Mouse (Mus musculus) hindbrain, embryonic 14.5 days (tissue): ENCODE measurements around the gene Dact3. TPM values are rescaled to one million over a fixed set of nuclear protein-coding genes. Genes with fewer than 3 reads are reported as not detected.

Experiments used
- ATAC-seq: fragments of 200-750 bp; cut with Nextera tagmentation; 2 replicates; pipeline ENCODE4 v1.8.0; 2017; ENCODE audit warnings: moderate number of reproducible peaks, mild to moderate bottlenecking, moderate TSS enrichment, moderate library complexity; ENCODE audit not compliant: low FRiP score
- DNase-seq: peaks from one replicate; pipeline ENCODE4 v3.0.0-alpha.2; 2015; ENCODE audit warnings: low spot score
- H3K27ac ChIP-seq: fragments of 300-500 bp; sonication (generic); 2 replicates; pipeline ENCODE4 v1.5.1; 2014; ENCODE audit warnings: mild to moderate bottlenecking, moderate library complexity
- H3K27me3 ChIP-seq: fragments of 300-500 bp; sonication (generic); 2 replicates; pipeline ENCODE4 v1.6.1; 2014; ENCODE audit warnings: mild to moderate bottlenecking, low read length, mixed read lengths; ENCODE audit not compliant: control insufficient read depth, insufficient read depth
- H3K36me3 ChIP-seq: fragments of 300-500 bp; sonication (generic); replicated peaks from 2 replicates; pipeline ENCODE4 v1.6.1; 2014; ENCODE audit not compliant: control insufficient read depth, insufficient read depth
- H3K4me1 ChIP-seq: fragments of 300-500 bp; sonication (generic); replicated peaks from 2 replicates; pipeline ENCODE4 v1.6.1; 2014; ENCODE audit warnings: antibody characterized with exemption, low read length, mixed read lengths; ENCODE audit not compliant: control insufficient read depth, insufficient read depth
- H3K4me2 ChIP-seq: fragments of 300-500 bp; sonication (generic); replicated peaks from 2 replicates; pipeline ENCODE4 v1.6.1; 2014; ENCODE audit warnings: mild to moderate bottlenecking, moderate library complexity
- H3K4me3 ChIP-seq: fragments of 300-500 bp; sonication (generic); replicated peaks from 2 replicates; pipeline ENCODE4 v1.5.1; 2014; ENCODE audit warnings: mild to moderate bottlenecking, low read length
- H3K9ac ChIP-seq: fragments of 300-500 bp; sonication (generic); 2 replicates; pipeline ENCODE4 v1.6.1; 2014
- H3K9me3 ChIP-seq: fragments of 300-500 bp; sonication (generic); 2 replicates; pipeline ENCODE4 v1.6.1; 2016; ENCODE audit warnings: low read length; ENCODE audit not compliant: control insufficient read depth
- WGBS: fragments of 180-500 bp; shearing (Covaris S2); extraction: QIAGEN DNeasy Blood & Tissue Kit; methylation state at CpG from one replicate; pipeline ENCODE4 v1.1.7; 2014; 5-methylcytosine and 5-hydroxymethylcytosine counted together
- polyA plus RNA-seq: library from polyadenylated mRNA; unstranded; fragments of >200 nt; fragmentation: Nextera tagmentation; extraction: Ambion mirVana; gene quantifications from 2 replicates; pipeline ENCODE4 v1.2.1, GENCODE M21; 2014

Gene Dact3
- polyA plus RNA-seq, 1 experiment from 2014 or later: 5.8 TPM

- peaks cover 19% of the 10 kb centered on the region for H3K4me1 ChIP-seq
- WGBS: 97% methylated on average over 9 of the region's 9 CpGs
These were observed 2.6 kb upstream of the Dact3 start for GRCm38 (mm10) chr7:16872478-16872877.

DNA sequence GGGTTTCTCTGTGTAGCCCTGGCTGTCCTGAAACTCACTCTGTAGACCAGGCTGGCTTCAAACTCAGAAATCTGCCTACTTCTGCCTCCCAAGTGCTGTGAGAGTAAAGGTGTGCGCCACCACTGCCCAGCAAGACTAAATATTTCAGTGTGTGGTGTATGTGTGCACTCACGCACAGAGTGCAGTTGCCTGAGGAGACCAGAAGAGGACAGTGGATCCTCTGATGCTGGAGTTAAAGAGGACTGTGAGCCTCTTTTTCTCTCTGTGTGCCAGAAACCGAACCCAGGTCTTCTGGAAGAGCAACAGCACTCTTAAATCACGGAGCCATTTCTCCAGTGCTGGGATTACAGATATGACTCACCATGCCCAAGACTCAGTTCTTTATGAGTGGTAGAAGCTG, 1.7 kb upstream of the Dact3 start:
- no peaks in the 10 kb centered on the region for H3K9me3 ChIP-seq
- no peaks in the 10 kb centered on the region for H3K27me3 ChIP-seq
- no peak overlapping the region for H3K9ac ChIP-seq
- ATAC-seq: no peak
- peak overlapping the region; percentile 52; the same call in 1 of the 2 replicates for H3K4me2 ChIP-seq
- 88% methylated on average over 4 of the region's 4 CpGs for WGBS
- H3K4me1 ChIP-seq: peaks cover 19% of the 10 kb centered on the region
- peaks cover 6% of the 10 kb centered on the region; the same call in 1 of the 2 replicates for H3K36me3 ChIP-seq
- no peak for DNase-seq
- no peak overlapping the region for H3K4me3 ChIP-seq
- H3K27ac ChIP-seq: no peak overlapping the region

More at GRCm38 (mm10) chr7:16872478-16872877, 2.6 kb upstream of the Dact3 start:
- H3K36me3 ChIP-seq: peaks cover 6% of the 10 kb centered on the region; the same call in 1 of the 2 replicates
- ATAC-seq (no peak), DNase-seq (no peak)
- no peak overlapping the region for H3K4me3 ChIP-seq
- H3K27me3 ChIP-seq: no peaks in the 10 kb centered on the region
- no peak overlapping the region for H3K9ac ChIP-seq
- no peak overlapping the region for H3K4me2 ChIP-seq
- H3K9me3 ChIP-seq: no peaks in the 10 kb centered on the region
- no peak overlapping the region for H3K27ac ChIP-seq

DNA sequence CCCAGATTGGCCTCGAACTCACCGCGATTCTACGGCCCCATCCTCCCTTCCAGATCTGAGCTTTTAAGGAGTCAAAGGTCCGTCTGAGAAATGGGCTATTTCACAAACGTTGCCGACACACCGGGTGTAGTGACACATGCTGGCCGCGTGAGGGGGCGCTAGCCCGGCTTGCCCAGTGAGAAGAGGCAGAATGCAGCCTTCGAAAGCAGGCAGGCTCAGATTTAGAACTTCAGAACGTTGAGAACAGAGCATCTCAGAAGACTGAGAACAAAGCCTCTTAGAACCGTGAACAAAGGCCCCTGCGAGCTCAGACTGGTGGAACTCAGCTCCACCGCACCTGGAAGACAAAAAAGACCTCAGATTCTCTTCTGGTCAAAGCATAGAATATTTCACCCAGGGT, 927 bp upstream of the Dact3 start:
- 6% methylated on average over 17 of the region's 17 CpGs for whole genome bisulfite sequencing
- peaks cover 17% of the 10 kb centered on the region for H3K4me1 ChIP-seq
- ATAC-seq: no peak

GRCm38 (mm10) chr7:16874756-16875309, 284 bp upstream of the Dact3 start:
- Histone ChIP-seq H3K4me2 (peak overlapping the region; percentile 71), H3K4me3 (peak overlapping the region; percentile 62), H3K27me3 (no peaks in the 10 kb centered on the region), H3K27ac (peak overlapping the region; percentile 89), H3K9ac (peak overlapping the region; percentile 14; the same call in 1 of the 2 replicates), H3K36me3 (peaks cover 12% of the 10 kb centered on the region), H3K9me3 (no peaks in the 10 kb centered on the region), H3K4me1 (peaks cover 16% of the 10 kb centered on the region)
- DNase-seq (peak; percentile 100), ATAC-seq (peak; percentile 97)
- WGBS: under 1% methylated on average over 33 of the region's 33 CpGs

More for the DNA sequence above, 927 bp upstream of the Dact3 start:
- Histone ChIP-seq H3K27me3 (no peaks in the 10 kb centered on the region), H3K9me3 (no peaks in the 10 kb centered on the region), H3K4me3 (peak overlapping the region; percentile 33), H3K9ac (peak overlapping the region; percentile 14; the same call in 1 of the 2 replicates), H3K36me3 (peaks cover 10% of the 10 kb centered on the region), H3K27ac (peak overlapping the region; percentile 89), H3K4me2 (peak overlapping the region; percentile 52)
- peak; percentile 75 for DNase-seq

GRCm38 (mm10) chr7:16875326-16875725, 209 bp downstream of the Dact3 start:
- peak overlapping the region; percentile 83 for H3K27ac ChIP-seq
- H3K4me1 ChIP-seq: peaks cover 20% of the 10 kb centered on the region
- H3K36me3 ChIP-seq: peaks cover 12% of the 10 kb centered on the region
- DNase-seq (no peak), ATAC-seq (peak; percentile 56)
- peak overlapping the region; percentile 71 for H3K4me2 ChIP-seq
- H3K9ac ChIP-seq: peak overlapping the region; percentile 75
- H3K4me3 ChIP-seq: peak overlapping the region; percentile 62
- WGBS: under 1% methylated on average over 36 of the region's 42 CpGs
- H3K27me3 ChIP-seq: no peaks in the 10 kb centered on the region
- no peaks in the 10 kb centered on the region for H3K9me3 ChIP-seq

DNA sequence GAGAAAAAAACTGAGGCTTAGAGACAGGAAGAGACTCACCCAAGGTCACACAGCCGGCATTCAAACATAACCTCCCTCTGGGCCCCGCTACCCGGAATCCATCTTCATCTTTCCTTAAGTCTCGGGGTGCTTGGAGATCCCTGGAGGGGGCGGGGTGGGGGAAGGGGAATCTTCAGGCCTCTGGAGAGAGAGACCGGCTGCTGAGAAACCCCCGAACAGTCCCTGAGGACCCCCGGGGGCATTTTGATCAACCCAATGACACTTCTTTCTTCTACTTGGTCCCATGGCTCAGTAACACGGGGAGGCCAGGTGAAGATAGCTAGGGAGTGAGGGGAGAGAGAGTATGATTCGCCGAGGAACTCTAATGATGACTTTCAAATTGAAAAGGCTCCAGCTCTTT, 889 bp downstream of the Dact3 start:
- Histone ChIP-seq H3K4me3 (peak overlapping the region; percentile 62), H3K27me3 (no peaks in the 10 kb centered on the region), H3K4me1 (peaks cover 24% of the 10 kb centered on the region), H3K36me3 (peaks cover 13% of the 10 kb centered on the region), H3K4me2 (peak overlapping the region; percentile 71), H3K9me3 (no peaks in the 10 kb centered on the region), H3K9ac (peak overlapping the region; percentile 75), H3K27ac (no peak overlapping the region)
- ATAC-seq: no peak
- 10% methylated on average over 11 of the region's 11 CpGs for WGBS
- DNase-seq: no peak

DNA sequence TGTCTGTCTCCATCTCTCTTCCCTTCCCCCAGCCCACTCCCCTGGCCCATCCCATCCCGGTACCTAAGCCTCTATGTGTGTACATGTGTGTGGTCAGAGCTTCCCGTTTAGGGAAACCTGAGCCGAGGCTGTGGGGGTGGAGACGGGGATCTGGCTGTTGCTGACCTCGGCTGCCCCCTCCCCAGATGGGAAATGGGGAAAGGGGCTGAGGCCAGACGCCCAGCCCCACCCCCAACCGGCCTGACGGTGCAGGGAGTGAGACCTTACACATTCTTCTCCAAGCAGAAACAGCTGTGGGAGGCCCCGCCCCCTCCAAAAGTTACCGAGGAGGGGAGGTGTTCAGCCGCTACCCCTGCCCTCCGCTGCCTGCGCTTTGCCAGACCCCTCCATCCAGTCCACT, 1.5 kb downstream of the Dact3 start:
- no peak for ATAC-seq
- Histone ChIP-seq H3K4me1 (peaks cover 24% of the 10 kb centered on the region), H3K36me3 (peaks cover 14% of the 10 kb centered on the region), H3K4me3 (peak overlapping the region; percentile 62), H3K9me3 (no peaks in the 10 kb centered on the region), H3K27ac (no peak overlapping the region; the same call in 1 of the 2 replicates), H3K27me3 (no peaks in the 10 kb centered on the region), H3K4me2 (peak overlapping the region; percentile 71), H3K9ac (peak overlapping the region; percentile 75)
- no peak for DNase-seq
- WGBS: 6% methylated on average over 13 of the region's 13 CpGs

DNA sequence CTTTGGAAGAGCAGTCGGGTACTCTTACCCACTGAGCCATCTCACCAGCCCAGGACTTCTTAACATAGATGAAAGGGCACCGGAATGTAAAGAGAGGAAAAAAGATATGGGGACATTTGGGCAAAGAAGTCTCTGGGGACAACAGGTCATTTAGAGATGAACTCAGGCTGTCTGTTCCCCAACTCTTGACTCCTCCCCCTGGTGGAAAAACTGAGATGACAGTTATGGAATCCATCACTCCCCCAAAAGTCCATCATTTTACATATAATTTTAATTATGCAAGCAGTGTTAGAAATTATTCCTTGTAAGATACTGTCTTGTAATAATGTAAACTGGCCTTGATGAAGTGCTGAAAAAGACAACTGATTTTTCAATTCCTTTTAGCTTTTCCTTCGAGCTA, 2.6 kb downstream of the Dact3 start:
- 82% methylated on average over 3 of the region's 3 CpGs for WGBS
- ATAC-seq (no peak), DNase-seq (no peak)
- no peak overlapping the region for H3K27ac ChIP-seq
- no peaks in the 10 kb centered on the region for H3K9me3 ChIP-seq
- no peaks in the 10 kb centered on the region for H3K27me3 ChIP-seq
- peaks cover 12% of the 10 kb centered on the region; the same call in 1 of the 2 replicates for H3K36me3 ChIP-seq
- H3K9ac ChIP-seq: no peak overlapping the region
- H3K4me2 ChIP-seq: no peak overlapping the region
- H3K4me1 ChIP-seq: peaks cover 24% of the 10 kb centered on the region
- no peak overlapping the region for H3K4me3 ChIP-seq

GRCm38 (mm10) chr7:16879796-16880547, 4.9 kb downstream of the Dact3 start:
- peaks cover 24% of the 10 kb centered on the region for H3K4me1 ChIP-seq
- no peak overlapping the region for H3K4me2 ChIP-seq
- H3K27ac ChIP-seq: no peak overlapping the region
- peaks cover 21% of the 10 kb centered on the region for H3K27me3 ChIP-seq
- H3K36me3 ChIP-seq: peaks cover 25% of the 10 kb centered on the region
- WGBS: 21% methylated on average over 9 of the region's 9 CpGs
- H3K9me3 ChIP-seq: no peaks in the 10 kb centered on the region
- H3K9ac ChIP-seq: 0 out of 2 replicates have a peak overlapping the region, but pooled peaks have one; percentile 7
- DNase-seq: no peak
- ATAC-seq: no peak
- no peak overlapping the region for H3K4me3 ChIP-seq
